Mouse (Mus musculus) cerebellum, postnatal 14 days (tissue): ENCODE results near the gene Car10.

ENCODE experiments used
- DNase-seq, 2 experiments: peaks; one replicate each; pipeline ENCODE4 v3.0.0; 2021; ENCODE audit warnings: mixed read lengths in 2 of 2

The Car10 gene

GRCm38 (mm10) chr11:93173533-93174308 lies 75.9 kb downstream of the Car10 start:
- peak; percentile 74 to 89 for DNase-seq

- peak; percentile 64 to 79 for DNase-seq
These were observed 87.6 kb downstream of the Car10 start for GRCm38 (mm10) chr11:93185477-93185876.

DNA sequence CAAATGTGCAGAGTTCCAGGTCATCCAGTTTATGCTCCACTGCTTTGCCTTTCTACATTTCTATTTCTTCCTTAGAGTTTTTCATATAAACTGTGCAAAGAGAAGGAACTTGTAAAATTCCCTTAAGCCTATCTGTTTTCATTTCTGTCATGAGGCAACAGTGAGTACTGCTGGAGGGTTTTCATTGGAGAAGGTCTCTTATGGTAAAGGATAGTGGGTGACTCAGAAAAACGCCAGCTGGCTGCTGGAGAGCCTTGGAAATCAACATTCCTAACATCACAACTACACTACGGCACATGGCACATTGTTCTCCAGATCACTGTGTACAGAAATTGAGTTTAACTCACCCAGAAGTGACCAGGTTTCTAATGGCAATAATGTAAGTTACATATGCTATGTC lies 88.3 kb downstream of the Car10 start:
- no peak for DNase-seq

- no peak for DNase-seq
These were observed 90.8 kb downstream of the Car10 start for GRCm38 (mm10) chr11:93188621-93189020.

- DNase-seq, result peak; percentile 54 to 62
These were observed 102.2 kb downstream of the Car10 start for GRCm38 (mm10) chr11:93200046-93200445.

GRCm38 (mm10) chr11:93217457-93217856 lies 119.6 kb downstream of the Car10 start:
- DNase-seq, result peak; percentile 90 to 91

- DNase-seq, result peak; percentile 12 to 32
These were observed 132.2 kb downstream of the Car10 start for GRCm38 (mm10) chr11:93230057-93230456.

DNA sequence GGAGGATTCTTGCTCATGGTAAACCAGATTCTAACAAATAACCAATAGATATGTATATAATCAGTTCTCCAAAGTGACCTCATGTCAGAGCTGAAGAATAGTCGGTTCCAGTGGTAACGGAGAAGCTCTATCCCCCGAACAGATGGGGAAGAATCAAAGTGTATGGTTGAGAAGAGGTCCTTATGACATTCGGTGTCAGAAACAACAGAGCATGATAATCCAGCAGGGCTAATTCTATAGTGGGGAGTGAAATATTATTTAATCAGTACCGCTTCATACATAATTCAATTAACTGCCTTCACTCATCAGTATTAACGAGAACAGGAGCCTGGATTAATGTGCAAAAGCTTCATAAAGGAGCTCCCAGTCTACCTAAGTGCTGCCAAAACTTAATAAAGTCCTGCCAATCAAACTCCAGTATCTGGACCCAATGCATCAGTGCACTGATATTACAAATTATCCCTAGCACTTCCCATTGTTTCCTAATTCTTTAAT lies 152.0 kb downstream of the Car10 start:
- DNase-seq, result no peak

DNA sequence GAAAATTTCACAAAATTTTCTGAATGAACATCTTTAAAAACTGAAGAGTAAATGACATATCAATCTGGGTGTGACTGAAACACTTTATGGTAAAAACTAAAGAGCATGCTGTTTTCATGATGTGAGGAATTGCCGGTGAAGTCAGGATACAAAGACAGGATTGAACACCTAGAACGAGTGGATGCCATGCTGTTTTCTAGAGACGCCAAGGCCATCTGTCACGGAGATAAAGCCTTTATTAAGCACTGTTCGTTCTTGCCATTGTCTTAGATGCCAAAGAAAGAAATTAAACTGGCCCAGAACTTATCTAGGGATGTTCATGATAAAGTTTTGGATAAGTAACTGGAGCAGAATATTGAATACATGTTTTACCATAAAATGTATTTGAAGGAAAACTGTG lies 153.9 kb downstream of the Car10 start:
- DNase-seq, result peak in 1 of 2 experiments; percentile 50

- DNase-seq, result no peak
These were observed 166.2 kb downstream of the Car10 start for GRCm38 (mm10) chr11:93263979-93264378.

DNA sequence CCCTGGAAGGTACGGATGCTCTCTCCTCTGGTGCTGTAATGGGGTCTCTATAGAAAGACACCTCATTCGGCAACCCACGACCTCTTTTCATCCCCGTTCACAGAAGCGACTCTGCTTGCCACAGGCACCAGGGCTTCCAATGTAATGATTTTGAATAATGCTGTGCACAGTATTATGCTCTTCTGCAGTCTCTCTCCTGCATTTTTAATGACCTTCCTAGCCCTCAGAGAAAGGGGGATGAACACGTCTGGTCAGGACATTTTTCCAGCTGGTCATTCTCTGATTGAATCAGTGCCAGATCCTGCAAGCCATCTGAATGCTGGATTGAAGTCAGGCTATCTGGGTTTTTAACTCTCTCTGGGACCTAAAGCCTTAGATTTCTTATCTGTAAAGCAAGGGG lies 174.2 kb downstream of the Car10 start:
- DNase-seq, result peak; percentile 61 to 71

- peak in 1 of 2 experiments; percentile 19 for DNase-seq
These were observed 176.1 kb downstream of the Car10 start for GRCm38 (mm10) chr11:93273906-93274305.

GRCm38 (mm10) chr11:93293661-93294060 lies 195.8 kb downstream of the Car10 start:
- peak; percentile 13 to 36 for DNase-seq

- peak; percentile 17 to 52 for DNase-seq
These were observed 212.2 kb downstream of the Car10 start for GRCm38 (mm10) chr11:93309981-93310380.

- no peak for DNase-seq
These were observed 239.9 kb downstream of the Car10 start for GRCm38 (mm10) chr11:93337756-93338155.

DNA sequence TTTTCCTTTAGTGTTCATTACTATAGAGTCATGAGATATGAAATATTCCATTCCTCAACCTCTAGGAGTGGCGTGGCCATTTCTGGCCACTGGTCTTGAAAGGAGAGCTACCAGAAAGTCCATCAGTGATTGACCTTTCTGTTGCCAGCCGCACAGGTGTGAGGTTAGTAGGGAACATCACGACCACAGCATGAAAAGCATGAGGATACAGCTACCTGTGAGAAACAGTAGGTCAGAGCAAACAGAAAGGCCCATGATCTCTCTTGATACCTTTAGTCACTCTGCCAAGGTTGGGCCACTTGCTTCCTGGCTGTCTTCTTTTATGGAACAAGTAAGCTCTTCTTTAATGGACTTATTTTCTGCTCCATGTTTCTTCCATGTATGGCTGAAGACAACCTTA lies 246.1 kb downstream of the Car10 start:
- DNase-seq, result peak; percentile 8 to 31

DNA sequence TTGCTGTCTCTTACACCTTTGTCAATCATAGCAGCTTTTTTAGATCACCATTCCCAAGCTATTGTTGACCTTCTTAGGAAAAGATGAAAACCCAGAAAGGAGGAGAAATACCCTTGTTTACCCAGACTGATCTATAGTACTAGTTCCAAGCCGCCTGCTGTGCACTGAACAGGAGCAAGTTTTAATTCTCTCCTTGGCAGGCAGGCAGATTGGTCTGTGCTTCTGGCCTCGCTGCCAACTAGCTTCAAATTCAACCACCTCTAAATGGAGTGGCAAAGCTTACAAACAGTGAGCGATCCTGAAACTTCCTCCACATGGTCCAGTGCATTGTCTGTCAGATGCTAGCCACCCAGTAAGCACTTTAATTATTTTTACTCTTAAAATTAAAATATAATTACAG lies 247.0 kb downstream of the Car10 start:
- peak; percentile 75 to 91 for DNase-seq

DNA sequence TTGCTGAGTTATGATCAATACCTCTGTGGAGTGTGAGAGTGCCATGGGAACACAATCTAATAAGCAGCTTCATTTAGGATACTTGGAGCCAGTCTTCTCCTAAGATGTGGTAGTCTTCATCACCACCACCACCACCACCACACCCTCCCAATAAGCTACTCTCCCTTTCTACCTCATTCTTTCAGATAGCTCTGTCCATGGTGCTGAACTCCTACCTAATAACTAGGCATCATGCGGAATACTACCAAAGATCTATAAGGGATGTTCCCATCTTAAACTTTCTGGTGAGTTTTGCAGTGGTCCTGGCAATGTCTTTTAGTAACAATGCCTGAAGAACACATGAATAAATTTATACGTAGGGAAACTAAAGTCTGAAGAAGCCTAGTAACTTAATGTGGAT lies 263.7 kb downstream of the Car10 start:
- DNase-seq, result no peak

DNA sequence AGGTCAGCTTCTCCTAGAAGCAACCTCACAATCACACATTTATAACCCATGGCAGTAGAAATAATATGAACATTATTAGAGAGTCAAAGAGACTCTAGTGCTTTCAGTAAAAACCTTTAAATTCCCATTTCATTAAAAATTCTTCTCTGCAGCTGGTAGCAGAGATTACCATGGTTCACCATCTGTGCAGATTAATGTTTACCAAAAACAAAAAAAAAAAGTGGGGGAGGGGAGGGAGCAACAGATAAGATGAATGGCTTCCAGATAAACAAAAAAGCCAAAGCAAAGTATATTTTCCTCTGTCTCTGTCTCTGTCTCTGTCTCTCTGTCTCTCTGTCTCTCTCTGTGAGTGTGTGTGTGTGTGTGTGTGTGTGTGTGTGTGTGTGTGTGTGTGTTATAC lies 266.3 kb downstream of the Car10 start:
- no peak for DNase-seq

DNA sequence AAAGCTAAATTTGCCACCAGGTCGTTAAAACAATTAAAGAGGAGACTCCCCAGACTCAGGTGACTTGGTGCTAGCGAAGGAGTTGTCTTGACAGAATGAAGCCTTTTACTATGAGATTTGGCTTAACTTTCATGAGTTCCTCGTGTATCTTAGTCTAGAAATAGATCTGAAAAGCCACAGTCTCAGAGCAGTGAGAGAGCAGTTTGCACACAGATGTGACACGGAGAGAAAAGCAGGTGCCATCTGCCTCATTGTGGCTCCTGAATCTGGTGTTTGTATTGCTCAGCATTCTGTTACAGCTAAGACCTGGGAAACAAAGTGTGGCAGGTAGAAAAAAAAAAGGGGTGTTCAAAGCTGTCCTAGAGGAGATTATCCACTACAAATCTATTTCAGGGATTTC lies 269.4 kb downstream of the Car10 start:
- DNase-seq, result no peak

- no peak for DNase-seq
These were observed 269.9 kb downstream of the Car10 start for GRCm38 (mm10) chr11:93367740-93368139.

DNA sequence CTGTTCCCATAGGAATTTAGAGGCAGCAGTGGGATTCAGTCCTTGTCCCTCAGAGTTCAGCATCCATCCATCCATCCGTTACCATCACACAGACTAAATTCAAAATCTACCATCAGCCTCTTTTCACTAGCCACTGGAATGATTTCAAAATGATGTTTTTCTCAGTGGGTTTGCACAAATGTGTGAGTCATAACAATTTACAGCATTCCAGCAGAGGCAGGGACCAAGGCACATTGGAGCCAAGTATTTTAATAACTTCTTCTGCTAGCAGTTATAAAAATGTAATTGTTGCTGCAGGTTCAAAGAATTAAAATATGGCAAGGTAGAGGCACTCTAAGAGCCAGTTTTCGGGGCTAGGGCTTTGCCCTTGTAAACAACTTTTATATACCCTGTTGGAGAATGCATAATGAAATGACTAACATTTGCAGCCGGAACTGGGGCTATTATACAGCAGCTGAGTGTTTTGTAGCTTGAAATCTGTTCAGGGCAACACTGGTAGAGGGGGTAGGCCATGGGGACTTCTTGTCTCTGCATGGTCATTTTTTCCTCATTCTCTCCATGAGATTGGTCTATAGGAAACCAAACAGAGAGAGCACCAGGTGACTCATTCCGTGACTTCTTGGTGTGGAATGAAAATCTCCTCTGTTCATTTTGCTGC lies 276.0 kb downstream of the Car10 start:
- no peak for DNase-seq

GRCm38 (mm10) chr11:93391159-93391558 lies 293.3 kb downstream of the Car10 start:
- DNase-seq, result no peak

- peak; percentile 63 to 76 for DNase-seq
These were observed 295.5 kb downstream of the Car10 start for GRCm38 (mm10) chr11:93393371-93393770.
